Mouse (Mus musculus) gastrocnemius, postnatal 10 days (tissue): ENCODE measurements around the gene Alg5. TPM values are rescaled to one million over a fixed set of nuclear protein-coding genes. Genes with fewer than 3 reads are reported as not detected.
"Not testable (repeated sequence)": the region's sequence is repeated elsewhere in the genome, so short reads cannot be mapped to it uniquely, and the experiment has no call there.

Experiments
- DNase-seq: peaks from one replicate; pipeline ENCODE4 v3.0.0; 2021; ENCODE audit warnings: mixed read lengths
- long read RNA-seq, 2 experiments: library from polyadenylated mRNA; stranded (forward); transcript quantifications; one replicate each; pipeline ENCODE4 v2.0.0; 2021
- total RNA-seq, 2 experiments: library from RNA; stranded (reverse); gene quantifications; 2 replicates each; pipeline ENCODE4 v1.2.3; 2021

Gene Alg5
- 10 to 100 TPM; 12.8 to 16.1 TPM for total RNA-seq
- long read RNA-seq, experiment 1, transcript Alg5-201 (10 exons, 1,471 nt) = major isoform, 29 of 35 reads
- long read RNA-seq, experiment 1, partial matches to known transcripts = 2 of 35 reads
- long read RNA-seq, experiment 1, other reads (novel, unspliced or antisense) = 4 of 35 reads
- long read RNA-seq, experiment 2, transcript Alg5-201 (10 exons, 1,471 nt) = major isoform, 32 of 37 reads
- long read RNA-seq, experiment 2, partial matches to known transcripts = 0 of 37 reads
- long read RNA-seq, experiment 2, other reads (novel, unspliced or antisense) = 3 of 37 reads

DNA sequence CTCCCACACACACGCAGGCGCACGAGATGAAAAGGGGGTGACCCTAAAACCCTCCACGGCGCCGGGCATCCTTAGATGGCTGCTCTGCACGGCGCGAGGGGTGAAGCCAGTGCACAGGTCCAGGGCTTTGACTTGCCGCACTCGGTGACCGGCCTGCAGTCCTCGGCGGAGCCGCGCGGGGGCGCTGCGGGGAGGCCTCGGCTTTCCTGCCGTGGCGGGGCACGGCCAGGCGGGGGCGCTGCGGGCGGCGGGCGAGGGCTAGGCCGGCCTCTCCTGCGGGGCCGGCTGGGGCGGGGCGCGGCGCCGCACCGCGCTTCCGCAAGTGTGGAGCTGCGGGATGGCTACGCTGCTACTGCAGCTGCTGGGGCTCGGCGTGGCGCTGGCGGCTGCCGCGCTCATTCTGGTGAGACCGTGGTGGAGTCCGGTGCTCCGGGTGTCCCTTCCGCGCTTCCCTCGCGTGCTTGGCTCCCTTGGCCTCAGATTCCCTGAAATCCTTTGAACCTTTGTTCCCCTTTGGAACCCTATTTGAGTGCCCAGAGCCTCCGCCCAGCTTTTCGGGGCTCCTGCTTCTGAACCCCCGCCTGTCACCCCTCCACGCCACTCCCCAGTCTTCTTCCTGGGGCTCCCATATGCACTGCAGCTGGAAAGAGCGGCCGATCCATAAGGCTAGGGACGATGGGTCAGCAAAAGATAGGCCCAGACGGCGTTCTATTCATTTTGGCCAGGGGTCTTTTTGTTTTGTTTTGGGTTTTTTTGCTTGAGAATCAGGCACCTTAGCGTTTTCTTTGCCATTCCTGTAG is at the start of gene Alg5, which contains the start of gene Exosc8:
TSS of gene Alg5 (plus strand) at position 293 of the 800 bp plus-strand sequence.
TSS of gene Exosc8 (minus strand) at position 147 of the 800 bp plus-strand sequence.
- DNase-seq = peak; percentile 96

DNA sequence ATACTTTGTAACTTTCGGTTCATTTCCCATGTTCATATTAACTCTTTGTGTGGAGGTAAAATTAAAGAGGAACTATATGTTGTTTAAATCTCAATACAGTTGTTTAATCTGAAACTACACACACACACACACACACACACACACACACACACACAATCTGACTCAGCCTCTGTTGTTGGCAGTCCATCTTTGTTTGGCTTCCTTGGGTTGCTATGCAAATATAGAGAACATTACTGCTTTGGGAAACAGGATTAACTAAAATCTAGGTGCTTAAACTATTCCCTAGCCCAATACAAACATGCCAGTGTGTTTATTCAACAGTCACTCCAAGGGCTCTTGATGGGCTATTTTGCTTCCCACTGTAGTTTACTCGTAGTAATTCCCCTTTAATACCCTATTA is 48.1 kb upstream of the Alg5 start:
- DNase-seq = no peak

DNA sequence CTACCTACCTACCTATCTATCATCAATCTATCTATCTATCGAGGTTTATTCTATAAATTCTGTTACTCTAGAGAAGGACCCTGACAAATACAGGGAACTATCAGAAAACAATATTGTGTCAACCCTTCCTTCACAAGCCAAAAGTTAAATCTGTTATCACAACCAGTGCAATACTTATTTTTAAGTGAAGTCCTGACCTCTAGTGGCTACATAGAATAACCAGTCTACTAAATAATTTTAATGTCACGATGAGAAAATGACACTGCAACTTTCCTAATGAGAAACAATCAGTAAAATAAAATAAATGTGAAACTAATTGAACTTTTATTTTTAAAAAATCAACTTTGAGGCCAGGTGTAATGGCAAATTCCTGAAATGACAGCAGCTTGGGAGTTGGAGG is 46.2 kb upstream of the Alg5 start:
- no peak for DNase-seq

DNA sequence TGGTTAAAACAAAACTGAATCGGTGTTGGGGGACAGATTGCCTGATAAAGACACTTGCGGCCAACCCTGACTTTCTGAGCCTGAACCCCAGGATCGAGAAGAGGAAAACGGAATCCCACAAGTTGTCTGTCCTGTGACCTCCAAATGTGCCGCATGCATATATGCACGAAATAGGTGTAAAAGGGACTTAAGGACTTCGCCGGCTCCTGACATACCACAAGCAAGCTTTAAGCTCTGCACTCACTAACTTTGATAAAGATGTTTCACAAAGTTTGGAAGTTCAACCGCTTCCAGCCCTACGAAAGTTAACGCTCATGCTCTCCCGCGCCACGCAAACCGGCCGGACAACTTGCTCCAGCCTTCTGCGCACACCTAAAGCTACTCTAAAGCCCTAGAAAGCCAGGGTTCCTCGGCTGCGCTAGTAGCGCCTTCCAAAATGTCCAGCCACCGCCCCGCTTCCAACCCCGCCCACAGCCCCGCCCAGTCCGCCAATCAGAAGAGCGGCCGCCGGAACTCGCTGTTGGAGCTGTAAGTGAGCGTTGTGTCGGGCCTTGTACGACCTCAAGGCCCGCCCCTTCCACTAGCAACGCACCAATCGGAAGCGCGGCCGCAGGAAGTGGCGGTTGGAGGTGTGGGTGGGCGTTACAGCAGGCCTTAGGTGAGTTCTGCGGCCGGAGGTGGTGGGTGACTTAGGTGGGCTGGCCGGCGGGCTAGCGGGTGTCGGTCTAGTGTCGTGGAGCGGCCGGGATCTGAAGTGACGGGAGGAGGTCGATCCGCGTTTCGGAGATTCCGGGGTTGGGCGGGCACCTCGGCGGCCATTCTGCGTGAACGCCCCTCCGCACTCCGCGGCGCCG is 42.9 kb upstream of the Alg5 start, which contains the start of gene Supt20:
TSS of gene Supt20 (plus strand) at position 606 of the 854 bp plus-strand sequence.
- DNase-seq = peak; percentile 90

DNA sequence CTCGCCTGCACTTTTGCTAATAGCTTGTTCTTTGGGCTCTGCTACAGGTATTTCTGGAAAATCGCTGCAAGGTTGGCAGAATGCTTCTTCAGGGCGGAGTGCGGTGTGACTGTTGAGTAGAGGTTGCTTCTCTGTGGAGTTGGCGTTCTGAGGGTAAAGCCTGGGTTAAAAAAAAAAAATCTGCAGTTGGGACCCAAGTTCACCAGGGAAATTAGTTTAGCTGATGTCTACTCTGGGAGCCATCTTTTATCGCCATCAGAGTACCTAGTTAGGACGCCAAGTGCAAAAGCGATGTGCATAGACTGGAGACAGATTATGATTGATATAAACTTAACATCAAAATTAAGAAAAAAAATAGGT is 42.3 kb upstream of the Alg5 start:
- DNase-seq = no peak

GRCm38 (mm10) chr3:54699759-54700301 is 35.5 kb upstream of the Alg5 start:
- DNase-seq = no peak

DNA sequence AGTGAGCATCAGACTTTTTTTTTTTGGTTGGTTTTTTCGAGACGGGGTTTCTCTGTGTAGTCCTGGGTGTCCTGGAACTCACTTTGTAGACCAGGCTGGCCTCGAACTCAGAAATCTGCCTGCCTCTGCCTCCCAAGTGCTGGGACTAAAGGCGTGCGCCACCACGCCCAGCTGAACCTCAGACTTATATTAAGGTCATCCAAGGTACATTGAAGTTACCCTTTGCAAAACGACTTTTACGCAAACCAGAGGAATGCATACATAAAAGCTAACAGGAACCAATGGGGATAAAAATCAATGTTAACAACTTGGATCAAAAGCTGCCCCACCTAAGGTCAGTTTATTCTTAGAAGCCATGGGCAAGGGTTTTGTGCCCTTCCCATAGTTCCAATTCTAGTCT is 31.2 kb upstream of the Alg5 start:
- not testable (repeated sequence) for DNase-seq

GRCm38 (mm10) chr3:54708972-54709371 is 26.4 kb upstream of the Alg5 start:
- DNase-seq = no peak

DNA sequence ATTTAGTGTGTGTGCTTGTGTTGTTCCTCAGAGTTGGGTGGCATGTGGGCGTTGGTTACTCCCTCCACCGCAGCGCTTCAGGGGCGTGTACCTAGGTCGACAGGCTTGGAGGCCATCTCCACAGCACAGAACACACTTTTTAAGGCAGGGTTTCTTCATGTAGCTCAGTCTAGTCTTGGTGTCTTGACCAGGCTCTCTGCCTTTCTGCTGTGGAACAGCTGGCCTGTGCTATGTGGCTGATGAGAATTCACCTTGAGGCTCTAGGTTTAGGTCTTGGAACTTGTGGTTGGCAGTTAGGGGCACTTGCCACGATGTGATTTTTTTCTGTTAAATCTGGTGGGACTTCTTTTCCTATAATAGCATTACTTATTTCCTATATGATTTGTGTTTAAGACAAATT is 21.1 kb upstream of the Alg5 start, which contains the start of gene Gm21958:
TSS of gene Gm21958 (minus strand) at position 101 of the 400 bp plus-strand sequence.
- DNase-seq = no peak

DNA sequence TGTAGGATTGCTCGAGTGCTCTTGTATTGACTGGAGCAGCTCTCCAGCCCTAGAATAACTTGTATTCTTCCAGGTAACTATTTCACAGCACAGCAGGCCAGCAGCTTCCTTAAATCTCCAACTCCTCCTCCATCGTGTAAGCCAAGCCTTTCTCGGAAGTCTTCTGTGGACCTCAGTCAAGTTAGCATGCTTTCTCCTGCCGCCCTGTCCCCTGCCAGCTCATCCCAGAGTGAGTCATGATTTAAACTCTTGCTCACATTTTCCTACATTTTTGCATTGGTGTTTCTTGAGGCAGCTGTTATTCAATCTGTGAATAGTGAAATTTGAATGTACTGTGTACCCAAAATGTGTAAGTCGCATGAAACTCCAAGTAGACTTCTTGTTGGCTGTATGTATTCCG is 19.9 kb upstream of the Alg5 start:
- DNase-seq = no peak

- DNase-seq = no peak
Measured at GRCm38 (mm10) chr3:54717348-54717747, 18.0 kb upstream of the Alg5 start.

- no peak for DNase-seq
Measured at GRCm38 (mm10) chr3:54718947-54719346, 16.4 kb upstream of the Alg5 start.

DNA sequence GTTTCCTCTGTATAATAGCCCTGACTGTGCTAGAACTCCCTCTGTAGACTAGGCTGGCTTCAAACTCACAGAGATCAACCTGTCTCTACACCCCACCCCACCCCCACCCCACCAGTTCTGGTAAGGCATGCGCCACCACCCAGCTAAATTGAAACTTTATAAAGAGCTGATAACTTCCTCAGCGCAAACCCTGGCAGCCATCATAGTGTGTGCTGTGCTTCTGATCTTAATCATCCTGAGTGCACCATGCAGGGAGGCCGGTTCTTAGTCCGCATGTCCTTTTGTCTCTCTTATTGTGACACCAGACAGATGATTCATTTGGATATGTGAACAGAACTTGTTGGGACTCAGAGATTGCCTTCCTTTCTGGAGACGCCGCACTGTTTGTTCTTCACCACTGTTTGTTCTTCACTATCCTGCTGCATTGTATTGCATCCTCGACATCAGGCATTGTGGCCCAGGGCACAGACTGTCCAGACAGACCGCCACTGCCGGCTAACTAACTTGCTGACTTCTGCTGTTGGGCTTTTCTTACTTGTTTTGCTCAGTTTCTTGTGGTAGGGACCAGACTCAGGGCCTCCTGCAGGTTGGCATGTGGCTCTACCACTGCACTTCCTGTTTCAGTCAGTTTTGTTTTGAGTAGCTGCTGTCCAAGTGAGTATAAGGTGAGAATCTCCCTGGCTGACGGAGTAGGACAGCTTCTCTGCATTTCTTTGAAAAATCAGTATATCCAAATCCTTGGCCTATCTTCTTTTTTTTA is 11.4 kb upstream of the Alg5 start:
- no peak for DNase-seq

DNA sequence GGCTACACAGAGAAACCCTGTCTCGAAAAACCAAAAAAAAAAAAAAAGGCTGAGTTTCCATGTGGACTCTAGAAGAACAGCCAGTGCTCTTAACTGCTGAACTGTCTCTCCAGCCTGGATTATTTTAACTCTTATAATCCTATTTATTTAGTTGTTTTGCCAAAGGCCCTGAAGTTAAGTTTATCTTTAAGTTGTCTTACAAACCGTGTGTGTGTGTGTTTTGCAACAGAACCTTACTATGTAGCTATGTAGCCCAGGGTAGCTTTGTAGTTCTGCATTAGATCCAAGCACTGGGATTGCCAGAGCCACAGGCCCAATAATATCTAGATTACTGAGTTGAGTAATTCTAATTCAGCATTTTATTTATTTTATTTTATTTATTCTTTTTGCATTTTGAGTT is 10.0 kb upstream of the Alg5 start:
- no peak for DNase-seq

GRCm38 (mm10) chr3:54727588-54727987 is 7.8 kb upstream of the Alg5 start:
- DNase-seq = no peak

DNA sequence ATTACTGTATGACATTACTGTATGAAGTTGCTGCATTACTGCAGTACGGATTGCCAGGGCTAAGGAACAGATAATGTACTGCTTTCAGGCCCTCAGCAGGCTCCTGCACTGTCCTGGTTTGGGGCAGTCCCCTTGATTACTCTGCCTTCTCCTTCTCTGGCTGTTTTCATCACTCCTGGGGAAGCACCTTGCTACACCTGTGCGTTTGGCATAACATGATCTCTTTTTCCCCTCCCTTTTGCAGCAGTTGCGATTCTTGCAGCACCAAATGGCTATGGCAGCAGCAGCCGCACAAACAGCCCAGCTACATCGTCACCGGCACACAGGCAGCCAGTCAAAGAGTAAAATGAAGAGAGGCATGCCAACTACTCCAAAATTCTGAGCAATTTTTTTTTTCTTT is 7.2 kb upstream of the Alg5 start:
- no peak for DNase-seq

GRCm38 (mm10) chr3:54731626-54732150 is 3.7 kb upstream of the Alg5 start:
- no peak for DNase-seq

DNA sequence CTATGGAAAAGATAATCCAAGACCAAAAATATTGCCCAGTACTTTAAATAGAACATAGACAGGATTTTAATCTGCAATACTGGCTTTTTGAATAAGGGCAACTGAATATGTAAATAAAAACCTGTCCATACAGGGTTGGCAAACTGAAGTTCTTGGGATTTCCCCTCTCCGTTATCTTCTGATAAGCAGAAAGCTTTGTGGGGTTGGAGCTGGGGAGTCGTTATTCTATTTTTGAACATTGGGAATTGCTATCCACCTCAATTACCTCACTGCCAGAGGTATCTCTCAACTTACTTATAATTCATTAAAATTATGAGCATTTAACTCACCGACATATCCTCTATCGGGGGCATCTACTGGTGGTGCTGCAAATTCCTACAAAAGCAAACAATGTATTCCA is 3.0 kb upstream of the Alg5 start:
- DNase-seq = no peak

DNA sequence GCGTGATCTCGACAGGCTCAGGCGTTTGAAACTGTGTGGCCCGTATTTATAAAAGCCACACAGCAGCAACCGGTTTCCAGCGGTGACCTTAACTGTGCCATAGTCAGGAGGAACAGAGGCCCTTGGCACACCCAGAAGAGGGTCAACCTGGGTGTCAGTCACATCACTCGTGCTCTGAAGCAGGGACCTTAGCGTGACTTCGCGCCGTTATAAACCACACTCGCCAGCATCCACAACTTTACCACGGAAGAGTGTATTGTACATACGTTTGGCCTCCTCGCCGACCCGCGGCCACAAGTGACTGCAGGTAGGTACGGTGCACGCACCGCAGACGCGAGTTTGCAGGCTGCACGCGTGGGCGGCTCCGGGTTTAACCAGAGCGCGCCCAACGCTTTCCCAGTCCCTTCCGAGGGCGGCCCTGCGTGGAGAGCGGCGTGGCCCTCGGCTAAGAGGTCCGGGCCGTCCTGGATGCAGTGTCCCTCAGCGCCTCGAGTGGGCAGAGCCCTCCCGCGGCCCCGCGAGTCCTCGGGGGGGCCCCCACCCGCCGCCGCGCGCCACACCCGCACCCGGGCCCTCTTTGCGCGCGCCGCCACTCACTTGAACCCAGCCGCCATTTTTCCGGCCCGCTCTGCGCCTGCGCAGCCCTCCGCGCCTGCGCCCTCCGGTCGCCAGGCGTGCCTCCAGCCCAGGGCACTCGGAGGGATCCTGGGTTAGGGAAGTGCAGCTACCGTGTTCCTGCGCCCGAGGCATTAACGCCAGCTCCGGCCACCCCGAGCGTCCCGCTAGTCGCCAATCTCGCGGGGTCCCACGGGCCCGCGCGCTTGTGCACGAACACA is 710 bp upstream of the Alg5 start:
- DNase-seq = peak; percentile 93
